Mouse (Mus musculus) left cerebral cortex, adult 2 months (tissue): ENCODE results near the gene Itpr3. TPM values are rescaled to one million over a fixed set of nuclear protein-coding genes. Genes with fewer than 3 reads are reported as not detected.

Experiments used
- DNase-seq, 2 experiments: peaks; one replicate each; pipeline ENCODE4 v3.0.0; 2021 to 2022; ENCODE audit warnings: low spot score in 2 of 2, mixed read lengths in 1 of 2; ENCODE audit errors: extremely low spot score in 1 of 2
- H3K27ac ChIP-seq: fragments of 200-600 bp; 2 replicates; pipeline ENCODE4 v1.8.1; 2022
- H3K4me3 ChIP-seq: fragments of 200-600 bp; 2 replicates; pipeline ENCODE4 v1.8.1; 2022
- CTCF ChIP-seq: fragments of 200-600 bp; IDR thresholded peaks from 2 replicates; pipeline ENCODE4 v1.8.1; 2022; ENCODE audit warnings: antibody characterized with exemption, mild to moderate bottlenecking, moderate library complexity
- intact Hi-C: fragments of 180-260 bp; cut with DNase I; formaldehyde crosslinking; loops from one replicate; pipeline ENCODE4 v1.15.1; 2025
- microRNA-seq, 2 experiments: library from miRNA; unstranded; fragments of <30 nt; microRNA quantifications; one replicate each; pipeline ENCODE4 v1.2.0; 2021
- total RNA-seq, 2 experiments: library from RNA; stranded (reverse); gene quantifications; 2 replicates each; pipeline ENCODE4 v1.2.3; 2021

The Itpr3 gene
- total RNA-seq, 2 experiments from 2014 or later = 2.2 to 3.3 TPM

GRCm38 (mm10) chr17:27154256-27154655, 97.2 kb downstream of the Itpr3 start:
- intact Hi-C loops = no loop called here
- no peak for TF ChIP-seq CTCF
- H3K4me3 ChIP-seq = no peak overlapping the region
- no peak for DNase-seq
- H3K27ac ChIP-seq = peak overlapping the region; percentile 20

GRCm38 (mm10) chr17:27154881-27155280, 97.8 kb downstream of the Itpr3 start:
- intact Hi-C loops = no loop called here
- no peak for TF ChIP-seq CTCF
- DNase-seq = no peak
- Histone ChIP-seq H3K27ac (peak overlapping the region; percentile 20), H3K4me3 (no peak overlapping the region)

DNA sequence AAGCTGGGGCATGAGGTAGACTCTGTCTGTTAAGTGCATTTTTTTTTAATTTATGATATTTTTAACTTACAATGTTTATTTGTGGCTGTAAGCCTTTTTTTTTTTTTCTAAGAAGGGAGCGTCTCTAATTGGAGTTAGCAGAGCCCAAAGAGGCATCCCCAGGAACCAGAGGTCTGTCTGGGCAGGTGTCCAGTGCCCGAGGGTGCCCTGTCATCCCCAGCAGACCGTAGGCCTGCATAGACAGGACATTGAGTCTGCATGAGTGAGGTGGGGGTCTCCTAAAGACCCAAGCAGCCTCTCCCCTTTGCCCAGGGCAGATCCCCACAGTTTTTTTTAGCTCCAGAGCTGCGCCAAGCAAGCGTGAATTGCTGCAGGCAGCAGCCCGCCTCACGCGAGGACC, 98.6 kb downstream of the Itpr3 start:
- intact Hi-C loops = no loop called here
- no peak for DNase-seq
- Histone ChIP-seq H3K27ac (no peak overlapping the region), H3K4me3 (no peak overlapping the region)
- TF ChIP-seq CTCF = no peak

DNA sequence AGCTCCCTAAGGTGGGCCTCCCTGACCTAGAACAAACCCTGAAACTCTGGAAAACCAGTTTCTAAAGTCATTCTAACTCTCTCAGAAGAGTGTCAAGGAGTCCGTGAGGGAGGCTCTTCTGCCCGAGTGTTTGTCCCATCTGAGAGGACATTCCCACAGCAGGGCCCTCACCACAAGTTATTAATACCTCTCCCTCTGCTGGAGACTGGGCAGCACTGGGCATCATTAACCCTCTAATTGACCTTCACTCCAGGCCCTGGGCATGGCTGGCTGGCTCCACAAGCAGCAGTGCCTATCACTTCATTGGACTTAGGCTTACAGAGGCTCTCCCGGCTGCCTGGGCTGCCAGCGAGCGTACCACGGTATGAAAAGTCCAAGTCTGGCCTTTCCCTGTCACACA, 101.3 kb downstream of the Itpr3 start:
- intact Hi-C loops = no loop called here
- no peak overlapping the region for H3K27ac ChIP-seq
- no peak overlapping the region for H3K4me3 ChIP-seq
- no peak for TF ChIP-seq CTCF
- no peak for DNase-seq

- Histone ChIP-seq H3K27ac (no peak overlapping the region), H3K4me3 (no peak overlapping the region)
- DNase-seq = no peak
- no peak for TF ChIP-seq CTCF
- intact Hi-C loops = no loop called here
Measured at GRCm38 (mm10) chr17:27159169-27159568, 102.1 kb downstream of the Itpr3 start.

DNA sequence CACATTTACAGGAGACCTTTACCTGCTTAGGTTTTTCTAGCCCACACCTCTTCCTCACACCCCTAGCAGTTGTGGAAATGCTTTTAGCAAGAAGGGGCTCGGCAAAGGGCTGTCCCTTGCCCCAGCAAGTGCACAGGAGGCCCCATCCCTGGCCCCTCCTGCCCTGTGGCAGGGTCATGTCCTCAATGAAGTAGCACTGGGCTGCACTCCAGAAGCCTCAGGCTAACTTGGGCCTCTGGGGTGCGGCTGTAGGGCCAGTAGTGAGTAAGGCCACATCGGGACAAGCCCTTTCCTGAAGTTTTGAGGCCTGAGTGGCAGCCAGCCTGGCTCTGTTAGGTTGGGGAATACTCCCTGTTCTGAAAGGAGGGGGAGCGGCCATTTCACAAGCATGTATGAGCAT, 103.8 kb downstream of the Itpr3 start:
- intact Hi-C loops = no loop called here
- no peak for TF ChIP-seq CTCF
- Histone ChIP-seq H3K4me3 (no peak overlapping the region), H3K27ac (no peak overlapping the region)
- no peak for DNase-seq

DNA sequence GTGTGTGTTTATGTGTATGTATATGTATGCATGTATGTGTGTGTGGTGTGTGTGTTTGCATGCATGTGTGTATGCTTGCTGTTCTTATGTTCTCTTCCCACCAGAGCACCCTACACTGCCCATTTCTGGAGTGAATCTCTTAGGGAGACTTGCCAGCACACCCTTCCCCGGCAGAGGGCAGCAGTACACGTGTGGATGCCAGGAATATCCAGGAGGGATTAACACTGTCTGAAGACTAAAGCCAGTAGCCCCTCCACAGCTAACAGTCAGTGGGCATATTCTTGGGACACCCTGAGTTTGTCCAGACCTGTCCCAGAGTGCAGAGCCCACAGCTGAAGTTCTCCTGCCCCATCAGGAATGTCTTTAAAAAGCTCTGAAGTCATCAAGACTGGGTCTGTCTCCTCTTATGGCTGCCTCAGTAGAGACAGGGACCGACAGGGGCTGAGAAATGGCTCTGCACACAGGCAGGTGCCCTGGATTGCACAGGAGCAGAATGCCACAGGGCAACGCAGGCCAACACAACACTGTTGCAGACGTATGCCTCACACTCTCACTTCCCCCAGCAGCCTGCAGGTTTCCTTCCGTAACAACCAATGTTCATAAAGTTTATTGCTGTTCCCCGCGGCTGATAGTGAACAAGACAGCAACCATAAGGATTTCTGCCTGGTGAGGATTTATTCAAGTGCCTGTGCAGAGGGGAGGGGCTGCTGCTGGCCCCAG, 108.1 kb downstream of the Itpr3 start:
- TF ChIP-seq CTCF = peak; percentile 68
- H3K4me3 ChIP-seq = no peak overlapping the region
- intact Hi-C loops = loop anchor here (2.0 kb wide), 1 partner anchor 356 kb away; the partner anchor contains the start of gene Grm4
- H3K27ac ChIP-seq = no peak overlapping the region
- peak; percentile 46 to 54 for DNase-seq

DNA sequence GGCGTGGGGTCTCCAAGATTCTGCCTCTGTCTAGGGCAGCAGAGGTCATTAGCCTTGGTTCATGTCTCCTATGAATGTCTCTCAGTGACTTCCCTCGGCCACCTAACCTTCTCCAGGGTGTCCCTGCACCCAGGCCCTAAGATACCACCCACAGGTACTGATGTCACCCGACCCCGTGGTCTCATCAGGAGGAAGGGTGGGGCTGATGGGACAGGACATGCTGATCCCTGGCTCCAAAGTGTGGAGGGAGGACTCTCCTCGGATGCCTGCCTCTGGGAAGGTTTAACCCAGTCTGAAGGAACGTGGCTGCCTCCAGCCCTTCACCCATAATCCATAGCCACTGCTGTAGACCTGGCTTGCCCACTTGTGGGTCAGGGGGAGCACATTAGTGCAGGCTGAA, 109.8 kb downstream of the Itpr3 start:
- DNase-seq = no peak
- H3K4me3 ChIP-seq = no peak overlapping the region
- intact Hi-C loops = no loop called here
- no peak overlapping the region for H3K27ac ChIP-seq
- no peak for TF ChIP-seq CTCF

DNA sequence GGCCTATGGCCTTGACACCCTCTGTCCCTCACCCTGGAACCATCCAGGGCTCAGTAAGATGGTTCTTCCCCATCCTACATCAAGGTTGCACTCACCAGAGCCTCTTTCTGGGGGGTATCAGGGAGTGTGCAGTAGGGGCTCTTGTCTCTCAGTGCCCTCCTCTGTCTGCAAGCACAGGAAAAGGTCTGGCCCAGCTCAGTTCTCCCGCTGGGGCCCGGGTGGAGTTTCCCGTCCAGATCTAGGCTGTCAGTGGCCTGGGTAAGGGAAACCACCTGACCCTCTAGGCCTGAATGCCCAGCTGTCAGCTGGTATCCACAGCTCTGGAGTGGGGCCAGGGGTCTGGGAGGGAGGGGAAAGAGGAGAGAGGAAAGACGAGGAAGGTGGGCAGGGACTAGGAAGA, 110.4 kb downstream of the Itpr3 start, which contains the start of gene Ip6k3:
Gene Ip6k3 (minus strand): TSS at position 251 of the 400 bp plus-strand sequence.
- DNase-seq = no peak
- Histone ChIP-seq H3K4me3 (no peak within 1 kb of the TSS), H3K27ac (no peak within 1 kb of the TSS)
- no peak for TF ChIP-seq CTCF
- intact Hi-C loops = no loop called here

- Histone ChIP-seq H3K27ac (no peak overlapping the region), H3K4me3 (no peak overlapping the region)
- intact Hi-C loops = no loop called here
- TF ChIP-seq CTCF = no peak
- DNase-seq = no peak
Measured at GRCm38 (mm10) chr17:27168569-27168968, 111.5 kb downstream of the Itpr3 start.

DNA sequence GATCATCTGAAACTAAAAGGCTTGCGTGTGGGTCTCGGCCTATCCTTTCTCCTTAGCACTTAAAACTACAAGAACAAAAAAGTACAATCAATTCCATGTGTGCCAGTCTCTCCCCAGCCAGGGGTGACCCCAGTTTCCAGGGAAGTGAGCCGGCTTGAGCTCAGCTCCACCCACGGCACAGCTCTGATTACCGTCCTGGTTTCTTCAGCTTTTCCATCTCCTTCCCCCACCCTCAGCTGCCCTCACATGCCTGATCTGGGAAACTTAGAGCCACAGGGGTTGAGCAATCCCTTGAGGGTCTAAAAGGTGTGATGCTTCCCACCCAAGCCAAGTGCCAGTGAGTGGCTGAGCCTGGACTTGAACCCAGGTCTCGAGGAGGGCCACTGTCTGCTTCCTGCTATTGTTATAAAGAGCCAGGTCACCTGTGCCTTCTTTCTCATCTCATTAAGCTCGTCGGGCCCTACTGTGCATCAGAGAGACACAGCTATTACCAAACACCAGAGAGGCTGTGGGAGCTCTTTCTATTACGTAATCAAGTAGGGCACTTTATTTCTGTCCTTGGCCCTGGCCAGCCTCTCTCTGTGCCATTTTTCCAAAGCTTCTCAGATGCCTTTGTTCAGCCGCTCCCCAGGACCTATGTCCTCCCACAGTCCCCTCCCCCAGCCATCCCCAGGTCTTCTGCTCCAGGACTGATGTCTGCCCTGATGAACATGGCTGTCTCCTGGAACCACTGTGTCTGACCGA, 113.0 kb downstream of the Itpr3 start:
- H3K4me3 ChIP-seq = no peak overlapping the region
- no peak for TF ChIP-seq CTCF
- intact Hi-C loops = no loop called here
- no peak overlapping the region for H3K27ac ChIP-seq
- DNase-seq = no peak

GRCm38 (mm10) chr17:27171121-27171520, 114.0 kb downstream of the Itpr3 start:
- no peak for TF ChIP-seq CTCF
- DNase-seq = no peak
- Histone ChIP-seq H3K4me3 (no peak overlapping the region), H3K27ac (no peak overlapping the region)
- intact Hi-C loops = no loop called here

Small RNA genes within 50 kb of the gene (microRNA-seq; reads per million reads assigned to microRNA genes)
- gene Mir7677 = 0 to 0.73 reads per million in 2 experiments

Other genes starting within 250 kb of the Itpr3 start
- gene Nkx2-5, start 212.3 kb upstream of the Itpr3 start, total RNA-seq = not detected
- gene Kifc5b, start 140.2 kb upstream of the Itpr3 start, total RNA-seq = 1 to 10 TPM; 3.3 to 4.6 TPM
- 10 to 100 TPM; 33.8 to 39.5 TPM for gene Phf1, start 124.3 kb upstream of the Itpr3 start, total RNA-seq
- 100 to 1,000 TPM; 103 to 110 TPM for gene Cuta, start 117.7 kb upstream of the Itpr3 start, total RNA-seq
- 100 to 1,000 TPM; 452 to 471 TPM for gene Syngap1, start 116.1 kb upstream of the Itpr3 start, total RNA-seq
- gene Zbtb9, start 84.1 kb upstream of the Itpr3 start, total RNA-seq = 10 to 100 TPM; 16.3 to 18.3 TPM
- 10 to 100 TPM; 13.0 to 14.0 TPM for gene Bak1, start 28.3 kb upstream of the Itpr3 start, total RNA-seq
- gene Uqcc2, start 76.6 kb downstream of the Itpr3 start, total RNA-seq = 100 to 1,000 TPM; 215 to 245 TPM
- under 1 TPM; 0.38 to 0.47 TPM for gene Ip6k3, start 110.5 kb downstream of the Itpr3 start, total RNA-seq
- gene Lemd2, start 147.2 kb downstream of the Itpr3 start, total RNA-seq = 10 to 100 TPM; 45.3 to 45.7 TPM